Mouse (Mus musculus) olfactory bulb, adult 2 months (tissue): Measurements from ENCODE around the gene Ppbp.

Source experiments
- CTCF ChIP-seq: fragments of 200-500 bp; IDR thresholded peaks from 2 replicates; pipeline ENCODE4 v1.5.1; 2012; ENCODE audit warnings: low read depth, mild to moderate bottlenecking, low read length, moderate library complexity; ENCODE audit not compliant: insufficient read depth
- POLR2A ChIP-seq: fragments of 200-500 bp; IDR thresholded peaks from 2 replicates; pipeline ENCODE4 v1.6.1; 2012; ENCODE audit warnings: mild to moderate bottlenecking, low read depth, low read length, moderate library complexity; ENCODE audit not compliant: insufficient read depth

DNA sequence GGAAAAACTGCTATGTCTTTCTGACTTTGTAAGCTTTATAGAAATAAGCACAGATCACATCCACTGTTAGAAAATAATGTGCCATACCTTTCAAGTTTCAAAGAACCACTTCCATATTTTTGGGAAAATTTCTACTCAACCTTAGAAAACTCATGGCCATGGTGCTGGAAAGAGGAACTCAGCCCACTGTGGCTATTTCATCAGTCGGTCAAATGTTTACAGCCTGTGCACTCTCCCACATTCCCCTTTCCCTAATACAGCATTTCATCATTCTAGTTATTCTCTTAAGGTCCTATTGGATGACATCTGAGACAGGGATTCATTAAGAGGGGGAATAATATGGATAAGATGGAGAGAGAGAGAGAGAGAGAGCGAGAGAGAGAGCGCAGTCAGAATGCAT is 15.4 kb downstream of the Ppbp start:
- no peak for TF ChIP-seq CTCF
- TF ChIP-seq POLR2A = no peak
